Mouse (Mus musculus): ENCODE measurements around the gene Trim7. TPM values are rescaled to one million over a fixed set of nuclear protein-coding genes. Genes with fewer than 3 reads are reported as not detected.
"Not testable (repeated sequence)": the region's sequence is repeated elsewhere in the genome, so short reads cannot be mapped to it uniquely, and the experiment has no call there.

Gene Trim7
- total RNA-seq, 1 experiment from 2014 or later: 4.3 TPM

GRCm38 (mm10) chr11:48816800-48817665, 8.9 kb upstream of the Trim7 start, which contains the start of gene Trim41:
Gene Trim41 (minus strand): TSS chr11:48817353.
- peak; percentile 83 to 85 for ATAC-seq (replicated peaks in 1 of 2; ENCODE audit: insufficient read depth in 1 of 2, low FRiP score in 2 of 2, low TSS enrichment in 1 of 2, low read depth in 1 of 2, poor library complexity in 2 of 2, severe bottlenecking in 2 of 2)

GRCm38 (mm10) chr11:48817794-48818193, 8.1 kb upstream of the Trim7 start:
- ATAC-seq (replicated peaks in 1 of 2; ENCODE audit: insufficient read depth in 1 of 2, low FRiP score in 2 of 2, low TSS enrichment in 1 of 2, low read depth in 1 of 2, poor library complexity in 2 of 2, severe bottlenecking in 2 of 2): no peak

- ATAC-seq (replicated peaks in 1 of 2; ENCODE audit: insufficient read depth in 1 of 2, low FRiP score in 2 of 2, low TSS enrichment in 1 of 2, low read depth in 1 of 2, poor library complexity in 2 of 2, severe bottlenecking in 2 of 2): peak; percentile 20 to 21; a peak in 2 of 4 replicates
These were observed 7.6 kb upstream of the Trim7 start for GRCm38 (mm10) chr11:48818346-48818745.

GRCm38 (mm10) chr11:48819614-48820307, 6.2 kb upstream of the Trim7 start:
- no peak for ATAC-seq (replicated peaks in 1 of 2; ENCODE audit: insufficient read depth in 1 of 2, low FRiP score in 2 of 2, low TSS enrichment in 1 of 2, low read depth in 1 of 2, poor library complexity in 2 of 2, severe bottlenecking in 2 of 2)

GRCm38 (mm10) chr11:48820308-48820674, 5.6 kb upstream of the Trim7 start:
- no peak for ATAC-seq (replicated peaks in 1 of 2; ENCODE audit: insufficient read depth in 1 of 2, low FRiP score in 2 of 2, low TSS enrichment in 1 of 2, low read depth in 1 of 2, poor library complexity in 2 of 2, severe bottlenecking in 2 of 2)

GRCm38 (mm10) chr11:48821299-48821698, 4.6 kb upstream of the Trim7 start:
- ATAC-seq (replicated peaks in 1 of 2; ENCODE audit: insufficient read depth in 1 of 2, low FRiP score in 2 of 2, low TSS enrichment in 1 of 2, low read depth in 1 of 2, poor library complexity in 2 of 2, severe bottlenecking in 2 of 2): not testable (repeated sequence)

- no peak for ATAC-seq (replicated peaks in 1 of 2; ENCODE audit: insufficient read depth in 1 of 2, low FRiP score in 2 of 2, low TSS enrichment in 1 of 2, low read depth in 1 of 2, poor library complexity in 2 of 2, severe bottlenecking in 2 of 2)
These were observed 3.0 kb upstream of the Trim7 start for GRCm38 (mm10) chr11:48822768-48823512.

- ATAC-seq (replicated peaks in 1 of 2; ENCODE audit: insufficient read depth in 1 of 2, low FRiP score in 2 of 2, low TSS enrichment in 1 of 2, low read depth in 1 of 2, poor library complexity in 2 of 2, severe bottlenecking in 2 of 2): peak; percentile 51 to 76
These were observed 2.4 kb upstream of the Trim7 start for GRCm38 (mm10) chr11:48823536-48823972.

- ATAC-seq (replicated peaks in 1 of 2; ENCODE audit: insufficient read depth in 1 of 2, low FRiP score in 2 of 2, low TSS enrichment in 1 of 2, low read depth in 1 of 2, poor library complexity in 2 of 2, severe bottlenecking in 2 of 2): no peak
These were observed 1.6 kb upstream of the Trim7 start for GRCm38 (mm10) chr11:48824311-48824830.

- ATAC-seq (replicated peaks in 1 of 2; ENCODE audit: insufficient read depth in 1 of 2, low FRiP score in 2 of 2, low TSS enrichment in 1 of 2, low read depth in 1 of 2, poor library complexity in 2 of 2, severe bottlenecking in 2 of 2): no peak
These were observed 784 bp downstream of the Trim7 start for GRCm38 (mm10) chr11:48826752-48827096.

- ATAC-seq (replicated peaks in 1 of 2; ENCODE audit: insufficient read depth in 1 of 2, low FRiP score in 2 of 2, low TSS enrichment in 1 of 2, low read depth in 1 of 2, poor library complexity in 2 of 2, severe bottlenecking in 2 of 2): no peak
These were observed 2.0 kb downstream of the Trim7 start for GRCm38 (mm10) chr11:48827926-48828325.

- ATAC-seq (replicated peaks in 1 of 2; ENCODE audit: insufficient read depth in 1 of 2, low FRiP score in 2 of 2, low TSS enrichment in 1 of 2, low read depth in 1 of 2, poor library complexity in 2 of 2, severe bottlenecking in 2 of 2): no peak
These were observed 4.3 kb downstream of the Trim7 start for GRCm38 (mm10) chr11:48830279-48830678.

- no peak for ATAC-seq (replicated peaks in 1 of 2; ENCODE audit: insufficient read depth in 1 of 2, low FRiP score in 2 of 2, low TSS enrichment in 1 of 2, low read depth in 1 of 2, poor library complexity in 2 of 2, severe bottlenecking in 2 of 2)
These were observed 5.3 kb downstream of the Trim7 start for GRCm38 (mm10) chr11:48831273-48831672.

- no peak for ATAC-seq (replicated peaks in 1 of 2; ENCODE audit: insufficient read depth in 1 of 2, low FRiP score in 2 of 2, low TSS enrichment in 1 of 2, low read depth in 1 of 2, poor library complexity in 2 of 2, severe bottlenecking in 2 of 2)
These were observed 7.3 kb downstream of the Trim7 start for GRCm38 (mm10) chr11:48833078-48833730.

- ATAC-seq (replicated peaks in 1 of 2; ENCODE audit: insufficient read depth in 1 of 2, low FRiP score in 2 of 2, low TSS enrichment in 1 of 2, low read depth in 1 of 2, poor library complexity in 2 of 2, severe bottlenecking in 2 of 2): peak; percentile 49 to 66
These were observed 8.0 kb downstream of the Trim7 start for GRCm38 (mm10) chr11:48833731-48834639.

GRCm38 (mm10) chr11:48835923-48836322, 10.0 kb downstream of the Trim7 start:
- no peak for ATAC-seq (replicated peaks in 1 of 2; ENCODE audit: insufficient read depth in 1 of 2, low FRiP score in 2 of 2, low TSS enrichment in 1 of 2, low read depth in 1 of 2, poor library complexity in 2 of 2, severe bottlenecking in 2 of 2)
